Mouse (Mus musculus) CH12.LX (cell line): ENCODE data around the gene Rnf183. TPM values are rescaled to one million over a fixed set of nuclear protein-coding genes. Genes with fewer than 3 reads are reported as not detected.

Experiments used
- DNase-seq: peaks from one replicate; pipeline ENCODE4 v3.0.0-alpha.2; 2013; ENCODE audit errors: extremely low read depth
- H3K27ac ChIP-seq: 2 replicates; pipeline ENCODE4 v1.5.1; 2012; ENCODE audit warnings: low read depth, mild to moderate bottlenecking, control low read depth, moderate library complexity; ENCODE audit not compliant: insufficient read depth
- H3K27me3 ChIP-seq: replicated peaks from 2 replicates; pipeline ENCODE3; 2012; ENCODE audit warnings: inconsistent platforms
- H3K36me3 ChIP-seq, 2 experiments: replicated peaks in 1 of 2; 2 replicates each; pipeline versions ENCODE3 to v1.6.1; 2012; ENCODE audit warnings: inconsistent platforms in 1 of 2, low read length in 1 of 2, mild to moderate bottlenecking in 1 of 2, mixed read lengths in 1 of 2, moderate library complexity in 1 of 2; ENCODE audit not compliant: control insufficient read depth in 1 of 2, insufficient read depth in 1 of 2
- H3K4me1 ChIP-seq, 2 experiments: 2 replicates each; pipeline ENCODE4 v1.6.1; 2012; ENCODE audit warnings: inconsistent platforms in 1 of 2, moderate library complexity in 1 of 2; ENCODE audit not compliant: insufficient read depth in 2 of 2, control insufficient read depth in 1 of 2
- H3K4me2 ChIP-seq: 2 replicates; pipeline ENCODE4 v1.6.1; 2012; ENCODE audit warnings: low read depth, mild to moderate bottlenecking, control low read depth; ENCODE audit not compliant: poor library complexity, insufficient read depth, severe bottlenecking
- H3K4me3 ChIP-seq, 3 experiments: fragments of 150-350 bp in 1 of 3; sonication (generic) in 1 of 3; replicated peaks in 1 of 3; 2 replicates each; pipeline versions ENCODE3 to v1.5.1; 2011 to 2012; ENCODE audit warnings: low read depth in 2 of 3, low read length in 2 of 3, mild to moderate bottlenecking in 2 of 3, moderate library complexity in 2 of 3, control low read depth in 1 of 3, improper control_type of control experiment in 1 of 3, inconsistent platforms in 1 of 3, mixed read lengths in 1 of 3; ENCODE audit not compliant: poor library complexity in 1 of 3
- H3K79me2 ChIP-seq: replicated peaks from 2 replicates; pipeline ENCODE4 v1.6.1; 2012; ENCODE audit warnings: mild to moderate bottlenecking, moderate library complexity; ENCODE audit not compliant: control insufficient read depth, poor library complexity, insufficient read depth, severe bottlenecking; ENCODE audit errors: extremely low read depth
- H3K9ac ChIP-seq: 2 replicates; pipeline ENCODE4 v1.6.1; 2012; ENCODE audit warnings: low read depth, mild to moderate bottlenecking, control low read depth, moderate library complexity; ENCODE audit not compliant: insufficient read depth
- H3K9me3 ChIP-seq: replicated peaks from 2 replicates; pipeline ENCODE3; 2012; ENCODE audit warnings: low read length, inconsistent platforms, mixed read lengths
- ZMIZ1 ChIP-seq: IDR thresholded peaks from 2 replicates; pipeline ENCODE4 v1.6.1; 2012; ENCODE audit warnings: low read depth, mild to moderate bottlenecking, inconsistent platforms, low read length, improper control_type of control experiment
- ZNF384 ChIP-seq: IDR thresholded peaks from 2 replicates; pipeline ENCODE4 v1.6.1; 2012; ENCODE audit warnings: low read depth, low read length, improper control_type of control experiment, inconsistent platforms
- dilution Hi-C: fragments of 300-500 bp; cut with MboI; formaldehyde crosslinking; loops from 2 replicates; pipeline ENCODE4 v1.14.3; 2020; ENCODE audit warnings: low sequenced_read_pairs; ENCODE audit not compliant: extremely low pct_unique_long_range_greater_than_20kb, extremely low pct_ligation_motif_present
- in situ Hi-C: fragments of 300-500 bp; cut with MboI; formaldehyde crosslinking; loops from 3 replicates; pipeline ENCODE4 v1.14.3; 2019; ENCODE audit warnings: low sequenced_read_pairs, low pct_ligation_motif_present, low pct_unique_long_range_greater_than_20kb, mixed read lengths
- polyA plus RNA-seq: library from polyadenylated mRNA; unstranded; fragments of >175 nt; gene quantifications from 2 replicates; pipeline ENCODE4 v1.2.1, GENCODE M21; 2012; ENCODE audit warnings: low read depth; ENCODE audit not compliant: insufficient read length
- total RNA-seq, 2 experiments: library from RNA; depleted of rRNA; stranded (reverse); fragments of 300-350 nt in 1 of 2; fragments of >200 nt in 1 of 2; gene quantifications; 2 replicates each; pipeline ENCODE4 v1.2.3; 2012 to 2014

Gene Rnf183
- total and polyA plus RNA-seq, 3 experiments, result 4.0 to 4.4 (median 4.1) TPM

DNA sequence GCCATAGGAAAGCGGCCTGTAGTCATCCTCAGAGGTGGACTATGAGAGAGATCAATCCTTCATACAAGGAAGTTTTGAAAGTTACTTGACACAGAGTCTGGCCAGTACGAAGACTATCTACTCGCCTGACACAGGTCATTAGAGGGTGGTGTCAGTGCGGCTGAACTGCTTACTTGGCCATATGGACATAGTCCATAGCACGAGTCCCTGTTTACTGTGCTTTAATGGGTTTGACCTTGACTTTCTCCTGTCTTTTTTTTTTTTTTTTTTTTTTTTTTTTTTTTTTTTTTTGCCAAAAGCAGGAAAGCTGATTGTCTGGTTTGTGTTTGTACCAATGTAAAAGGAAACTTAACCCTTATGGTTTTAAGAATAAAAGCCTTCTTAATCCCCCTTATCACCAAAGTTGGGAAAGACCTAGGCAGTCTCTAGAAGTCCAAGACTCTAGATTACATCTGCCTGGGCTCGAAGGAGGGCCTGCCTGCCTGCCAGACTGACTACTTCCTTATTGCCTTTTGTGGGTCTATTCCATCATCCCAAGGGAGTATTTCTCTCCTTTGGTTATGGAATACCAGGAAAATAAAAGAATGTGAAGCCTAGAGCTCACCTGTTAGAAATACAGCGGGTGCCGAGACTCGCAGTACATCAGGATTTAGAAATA is 55.2 kb downstream of the Rnf183 start:
- Histone ChIP-seq H3K4me3 (no peak overlapping the region), H3K27ac (no peak overlapping the region), H3K4me1 (peaks cover 0 to 3% of the 10 kb centered on the region in 2 experiments; a peak in 1 of 4 replicates), H3K9me3 (no peaks in the 10 kb centered on the region), H3K4me2 (no peak overlapping the region), H3K36me3 (peaks cover 4 to 27% of the 10 kb centered on the region in 2 experiments), H3K79me2 (no peaks in the 10 kb centered on the region; the same call in 1 of the 2 replicates), H3K27me3 (no peaks in the 10 kb centered on the region), H3K9ac (no peak overlapping the region)
- peak; percentile 50; the same call in 1 of the 2 replicates for TF ChIP-seq ZNF384
- TF ChIP-seq ZMIZ1, result no peak
- in situ Hi-C loops (no loop called here), dilution Hi-C loops (no loop called here)
- DNase-seq, result no peak

Other genes with a start within 250 kb of the Rnf183 start
- not detected in 2 replicates for gene Zfp37, start 204.2 kb downstream of the Rnf183 start, total RNA-seq (2012; rRNA removed)
- gene Zfp37, start 204.2 kb downstream of the Rnf183 start, total RNA-seq (2014; rRNA removed), result not detected in 2 replicates
- not detected in 2 replicates for gene Zfp37, start 204.2 kb downstream of the Rnf183 start, polyA plus RNA-seq
- 8.4 and 8.6 TPM in 2 replicates for gene Slc31a2, start 172.7 kb downstream of the Rnf183 start, total RNA-seq (2012; rRNA removed)
- 6.9 and 7.2 TPM in 2 replicates for gene Slc31a2, start 172.7 kb downstream of the Rnf183 start, total RNA-seq (2014; rRNA removed)
- 5.9 and 6.2 TPM in 2 replicates for gene Slc31a2, start 172.7 kb downstream of the Rnf183 start, polyA plus RNA-seq
- gene Fkbp15, start 74.7 kb downstream of the Rnf183 start, total RNA-seq (2012; rRNA removed), result 30.4 and 30.8 TPM in 2 replicates
- 24.0 and 25.9 TPM in 2 replicates for gene Fkbp15, start 74.7 kb downstream of the Rnf183 start, total RNA-seq (2014; rRNA removed)
- 32.9 and 35.1 TPM in 2 replicates for gene Fkbp15, start 74.7 kb downstream of the Rnf183 start, polyA plus RNA-seq
- gene Slc31a1, start 74.5 kb downstream of the Rnf183 start, total RNA-seq (2012; rRNA removed), result 14.0 and 16.5 TPM in 2 replicates
- 18.1 and 19.7 TPM in 2 replicates for gene Slc31a1, start 74.5 kb downstream of the Rnf183 start, total RNA-seq (2014; rRNA removed)
- gene Slc31a1, start 74.5 kb downstream of the Rnf183 start, polyA plus RNA-seq, result 30.3 and 32.5 TPM in 2 replicates
- gene Cdc26, start 26.6 kb downstream of the Rnf183 start, total RNA-seq (2012; rRNA removed), result 78.2 and 103 TPM in 2 replicates
- gene Cdc26, start 26.6 kb downstream of the Rnf183 start, total RNA-seq (2014; rRNA removed), result 256 and 258 TPM in 2 replicates
- 105 and 125 TPM in 2 replicates for gene Cdc26, start 26.6 kb downstream of the Rnf183 start, polyA plus RNA-seq
- 18.1 and 22.5 TPM in 2 replicates for gene Prpf4, start 26.5 kb downstream of the Rnf183 start, total RNA-seq (2012; rRNA removed)
- 33.5 and 33.9 TPM in 2 replicates for gene Prpf4, start 26.5 kb downstream of the Rnf183 start, total RNA-seq (2014; rRNA removed)
- 31.6 and 33.7 TPM in 2 replicates for gene Prpf4, start 26.5 kb downstream of the Rnf183 start, polyA plus RNA-seq
- gene Wdr31, start 35.6 kb upstream of the Rnf183 start, total RNA-seq (2012; rRNA removed), result 4.4 and 5.0 TPM in 2 replicates
- gene Wdr31, start 35.6 kb upstream of the Rnf183 start, total RNA-seq (2014; rRNA removed), result 3.0 and 3.4 TPM in 2 replicates
- 3.8 and 4.7 TPM in 2 replicates for gene Wdr31, start 35.6 kb upstream of the Rnf183 start, polyA plus RNA-seq
- 1.1 and 1.2 TPM in 2 replicates for gene Bspry, start 44.8 kb upstream of the Rnf183 start, total RNA-seq (2012; rRNA removed)
- gene Bspry, start 44.8 kb upstream of the Rnf183 start, total RNA-seq (2014; rRNA removed), result 0.86 and 0.95 TPM in 2 replicates
- gene Bspry, start 44.8 kb upstream of the Rnf183 start, polyA plus RNA-seq, result 0.53 and 1.2 TPM in 2 replicates
- 4.7 and 6.1 TPM in 2 replicates for gene Hdhd3, start 68.2 kb upstream of the Rnf183 start, total RNA-seq (2012; rRNA removed)
- 2.9 and 4.5 TPM in 2 replicates for gene Hdhd3, start 68.2 kb upstream of the Rnf183 start, total RNA-seq (2014; rRNA removed)
- gene Hdhd3, start 68.2 kb upstream of the Rnf183 start, polyA plus RNA-seq, result 4.7 and 5.3 TPM in 2 replicates
- gene Alad, start 84.7 kb upstream of the Rnf183 start, total RNA-seq (2012; rRNA removed), result 79.0 and 84.2 TPM in 2 replicates
- gene Alad, start 84.7 kb upstream of the Rnf183 start, total RNA-seq (2014; rRNA removed), result 33.3 and 35.1 TPM in 2 replicates
- gene Alad, start 84.7 kb upstream of the Rnf183 start, polyA plus RNA-seq, result 71.5 and 78.2 TPM in 2 replicates
- gene Pole3, start 89.8 kb upstream of the Rnf183 start, total RNA-seq (2012; rRNA removed), result 32.1 and 43.7 TPM in 2 replicates
- gene Pole3, start 89.8 kb upstream of the Rnf183 start, total RNA-seq (2014; rRNA removed), result 69.8 and 74.6 TPM in 2 replicates
- 87.5 and 98.9 TPM in 2 replicates for gene Pole3, start 89.8 kb upstream of the Rnf183 start, polyA plus RNA-seq
- gene 4933430I17Rik, start 90.1 kb upstream of the Rnf183 start, total RNA-seq (2012; rRNA removed), result 0.21 and 0.30 TPM in 2 replicates
- gene 4933430I17Rik, start 90.1 kb upstream of the Rnf183 start, total RNA-seq (2014; rRNA removed), result 0.34 and 0.52 TPM in 2 replicates
- gene 4933430I17Rik, start 90.1 kb upstream of the Rnf183 start, polyA plus RNA-seq, result 1.8 and 1.9 TPM in 2 replicates
- gene Rgs3, start 124.6 kb upstream of the Rnf183 start, total RNA-seq (2012; rRNA removed), result 2.0 and 3.3 TPM in 2 replicates
- 3.4 and 3.5 TPM in 2 replicates for gene Rgs3, start 124.6 kb upstream of the Rnf183 start, total RNA-seq (2014; rRNA removed)
- 5.1 and 6.0 TPM in 2 replicates for gene Rgs3, start 124.6 kb upstream of the Rnf183 start, polyA plus RNA-seq